Mouse (Mus musculus) intestine, postnatal 0 days (tissue): ENCODE measurements around the gene Fam89b. TPM values are rescaled to one million over a fixed set of nuclear protein-coding genes. Genes with fewer than 3 reads are reported as not detected.

ENCODE experiments used
- ATAC-seq: fragments of 200-750 bp; cut with Nextera tagmentation; 2 replicates; pipeline ENCODE4 v1.8.0; 2017; ENCODE audit warnings: mild to moderate bottlenecking, moderate TSS enrichment, moderate library complexity
- H3K27ac ChIP-seq: fragments of 300-500 bp; sonication (generic); 2 replicates; pipeline ENCODE4 v1.5.1; 2014; ENCODE audit warnings: mild to moderate bottlenecking, low read depth, low read length, moderate library complexity
- H3K27me3 ChIP-seq: fragments of 300-500 bp; sonication (generic); replicated peaks from 2 replicates; pipeline ENCODE4 v1.6.1; 2014; ENCODE audit warnings: low read length, mixed read lengths; ENCODE audit not compliant: control insufficient read depth, insufficient read depth
- H3K36me3 ChIP-seq: fragments of 300-500 bp; sonication (generic); 2 replicates; pipeline ENCODE4 v1.6.1; 2014; ENCODE audit warnings: mild to moderate bottlenecking, moderate library complexity; ENCODE audit not compliant: control insufficient read depth, insufficient read depth
- H3K4me1 ChIP-seq: fragments of 300-500 bp; sonication (generic); replicated peaks from 2 replicates; pipeline ENCODE4 v1.6.1; 2014; ENCODE audit warnings: antibody characterized with exemption, low read length, mixed read lengths; ENCODE audit not compliant: control insufficient read depth, insufficient read depth
- H3K4me2 ChIP-seq: fragments of 300-500 bp; sonication (generic); replicated peaks from 2 replicates; pipeline ENCODE4 v1.6.1; 2014; ENCODE audit warnings: low read depth, mild to moderate bottlenecking, moderate library complexity
- H3K4me3 ChIP-seq: fragments of 300-500 bp; sonication (generic); 2 replicates; pipeline ENCODE4 v1.5.1; 2014; ENCODE audit warnings: low read depth, low read length
- H3K9ac ChIP-seq: fragments of 300-500 bp; sonication (generic); 2 replicates; pipeline ENCODE4 v1.6.1; 2014; ENCODE audit warnings: mild to moderate bottlenecking, low read depth, low read length
- H3K9me3 ChIP-seq: fragments of 300-500 bp; sonication (generic); 2 replicates; pipeline ENCODE4 v1.6.1; 2016; ENCODE audit warnings: mixed run types; ENCODE audit not compliant: control insufficient read depth
- CTCF ChIP-seq: sonication (generic); IDR thresholded peaks from 2 replicates; pipeline ENCODE4 v1.5.1; 2016; ENCODE audit warnings: low read depth, mild to moderate bottlenecking, control low read depth, antibody characterized with exemption, moderate library complexity
- WGBS: fragments of 180-500 bp; shearing (Covaris S2); extraction: QIAGEN DNeasy Blood & Tissue Kit; methylation state at CpG from one replicate; pipeline ENCODE4 v1.1.7; 2014; 5-methylcytosine and 5-hydroxymethylcytosine counted together
- polyA plus RNA-seq: library from polyadenylated mRNA; unstranded; fragments of >200 nt; fragmentation: Nextera tagmentation; extraction: Ambion mirVana; gene quantifications from 2 replicates; pipeline ENCODE4 v1.2.1, GENCODE M21; 2015

Gene Fam89b
- polyA plus RNA-seq, 1 experiment from 2014 or later = 48.9 TPM

DNA sequence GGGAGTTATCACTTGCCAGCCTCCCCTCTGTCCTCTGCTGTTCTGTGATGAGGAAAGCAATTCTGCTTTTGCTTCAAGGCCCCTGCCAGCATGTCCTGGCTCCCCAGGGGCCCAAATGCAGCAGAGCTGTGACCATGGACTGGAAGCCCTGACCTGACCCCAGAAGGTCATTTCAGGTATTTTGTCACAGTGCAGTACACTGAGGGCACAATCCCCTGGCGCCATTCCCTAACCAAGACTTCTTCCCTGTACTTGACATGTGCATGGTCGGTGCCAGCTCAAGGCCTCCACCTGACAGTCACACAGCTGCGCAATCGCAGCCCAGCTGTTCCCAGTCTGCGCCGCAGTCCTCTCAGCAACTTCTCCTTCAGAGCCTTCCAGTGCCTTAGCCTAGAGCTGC, 33.7 kb upstream of the Fam89b start:
- Histone ChIP-seq H3K36me3 (peaks cover 89% of the 10 kb centered on the region), H3K4me1 (no peaks in the 10 kb centered on the region), H3K4me3 (no peak overlapping the region), H3K27ac (no peak overlapping the region), H3K27me3 (no peaks in the 10 kb centered on the region), H3K9me3 (no peaks in the 10 kb centered on the region), H3K4me2 (no peak overlapping the region), H3K9ac (no peak overlapping the region)
- WGBS = 95% methylated on average over 6 of the region's 6 CpGs
- TF ChIP-seq CTCF = no peak
- ATAC-seq = no peak

DNA sequence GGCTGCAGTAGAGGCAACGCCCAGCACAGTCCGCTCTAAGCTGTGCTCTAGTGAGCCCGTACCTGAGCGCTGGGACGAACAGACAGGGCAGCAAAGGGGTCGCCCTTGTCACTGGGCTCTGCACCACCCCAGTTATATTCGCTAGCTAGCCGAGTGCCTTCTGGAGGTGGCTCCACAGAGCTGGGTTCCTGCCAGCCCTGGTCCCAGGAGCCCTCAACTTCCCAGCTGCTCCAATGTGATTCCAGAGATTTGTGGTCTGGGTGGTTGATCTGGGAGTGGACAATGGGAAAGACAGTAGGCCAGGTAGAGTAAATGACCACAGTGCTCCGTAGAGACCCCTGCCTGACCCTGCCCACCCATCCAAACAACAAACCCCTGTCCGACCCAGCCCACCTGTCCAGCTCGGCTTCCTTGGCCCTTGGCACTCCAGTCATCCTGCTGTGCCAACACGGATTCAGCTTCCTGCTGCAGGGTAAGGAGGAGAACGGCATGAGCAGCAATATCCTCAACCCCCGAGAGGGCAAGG, 29.5 kb upstream of the Fam89b start:
- Histone ChIP-seq H3K9ac (no peak overlapping the region), H3K36me3 (peaks cover 68% of the 10 kb centered on the region)
- WGBS = 93% methylated on average over 14 of the region's 14 CpGs

GRCm38 (mm10) chr19:5756991-5757636, 27.7 kb upstream of the Fam89b start:
- H3K4me3 ChIP-seq = no peak overlapping the region

More for the DNA sequence above, 29.5 kb upstream of the Fam89b start:
- no peak overlapping the region for H3K4me3 ChIP-seq
- no peaks in the 10 kb centered on the region for H3K9me3 ChIP-seq
- H3K27ac ChIP-seq = no peak overlapping the region
- H3K4me2 ChIP-seq = no peak overlapping the region
- H3K27me3 ChIP-seq = 0 out of 2 replicates have a peak, but pooled peaks cover 6% of the 10 kb centered on the region
- no peak for TF ChIP-seq CTCF
- H3K4me1 ChIP-seq = no peaks in the 10 kb centered on the region
- no peak for ATAC-seq

GRCm38 (mm10) chr19:5756321-5756985, 27.0 kb upstream of the Fam89b start:
- 0 out of 2 replicates have a peak, but pooled peaks have one; percentile 37 for ATAC-seq
- TF ChIP-seq CTCF = no peak
- H3K9ac ChIP-seq = no peak overlapping the region

More at GRCm38 (mm10) chr19:5756991-5757636, 27.7 kb upstream of the Fam89b start:
- Histone ChIP-seq H3K36me3 (peaks cover 60% of the 10 kb centered on the region), H3K4me1 (no peaks in the 10 kb centered on the region), H3K4me2 (peak overlapping the region; percentile 37), H3K27ac (no peak overlapping the region), H3K9me3 (no peaks in the 10 kb centered on the region), H3K9ac (no peak overlapping the region), H3K27me3 (0 out of 2 replicates have a peak, but pooled peaks cover 6% of the 10 kb centered on the region)
- ATAC-seq = no peak
- TF ChIP-seq CTCF = no peak
- WGBS = 40% methylated on average over 35 of the region's 36 CpGs

GRCm38 (mm10) chr19:5751742-5752141, 22.3 kb upstream of the Fam89b start:
- H3K36me3 ChIP-seq = peaks cover 11% of the 10 kb centered on the region; the same call in 1 of the 2 replicates
- H3K4me1 ChIP-seq = no peaks in the 10 kb centered on the region
- no peaks in the 10 kb centered on the region for H3K9me3 ChIP-seq
- H3K4me3 ChIP-seq = no peak overlapping the region
- no peak overlapping the region for H3K4me2 ChIP-seq
- ATAC-seq = no peak
- peaks cover 14% of the 10 kb centered on the region; the same call in 1 of the 2 replicates for H3K27me3 ChIP-seq
- no peak overlapping the region for H3K27ac ChIP-seq
- no peak overlapping the region for H3K9ac ChIP-seq
- 24% methylated on average over 20 of the region's 20 CpGs for WGBS
- no peak for TF ChIP-seq CTCF

More at GRCm38 (mm10) chr19:5756321-5756985, 27.0 kb upstream of the Fam89b start:
- Histone ChIP-seq H3K4me1 (no peaks in the 10 kb centered on the region), H3K9me3 (no peaks in the 10 kb centered on the region), H3K4me2 (peak overlapping the region; percentile 37), H3K4me3 (no peak overlapping the region), H3K36me3 (peaks cover 56% of the 10 kb centered on the region), H3K27me3 (0 out of 2 replicates have a peak, but pooled peaks cover 6% of the 10 kb centered on the region), H3K27ac (no peak overlapping the region)
- WGBS = 35% methylated on average over 28 of the region's 29 CpGs

DNA sequence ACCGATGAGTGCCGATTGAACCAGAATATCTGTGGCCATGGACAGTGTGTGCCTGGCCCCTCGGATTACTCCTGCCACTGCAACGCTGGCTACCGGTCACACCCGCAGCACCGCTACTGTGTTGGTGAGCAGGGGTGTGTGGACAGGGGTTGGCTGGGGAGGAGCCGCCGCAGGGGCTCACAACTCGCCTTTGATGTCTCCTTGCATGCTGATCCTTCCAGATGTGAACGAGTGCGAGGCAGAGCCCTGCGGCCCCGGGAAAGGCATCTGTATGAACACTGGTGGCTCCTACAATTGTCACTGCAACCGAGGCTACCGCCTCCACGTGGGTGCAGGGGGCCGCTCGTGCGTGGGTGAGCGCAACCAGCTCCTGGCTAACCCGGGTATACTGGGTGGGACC, 21.5 kb upstream of the Fam89b start:
- no peak overlapping the region for H3K4me2 ChIP-seq
- no peak for TF ChIP-seq CTCF
- ATAC-seq = no peak

More for the DNA sequence above, 21.5 kb upstream of the Fam89b start:
- H3K36me3 ChIP-seq = 0 out of 2 replicates have a peak, but pooled peaks cover 6% of the 10 kb centered on the region
- 36% methylated on average over 22 of the region's 22 CpGs for WGBS
- no peak overlapping the region for H3K27ac ChIP-seq
- H3K9me3 ChIP-seq = no peaks in the 10 kb centered on the region
- no peak overlapping the region for H3K9ac ChIP-seq
- H3K4me3 ChIP-seq = no peak overlapping the region
- H3K4me1 ChIP-seq = 0 out of 2 replicates have a peak, but pooled peaks cover 2% of the 10 kb centered on the region
- peaks cover 7% of the 10 kb centered on the region; the same call in 1 of the 2 replicates for H3K27me3 ChIP-seq
